Mouse (Mus musculus) MEL (cell line): ENCODE data around the gene Metap2. TPM values are rescaled to one million over a fixed set of nuclear protein-coding genes. Genes with fewer than 3 reads are reported as not detected.
A peak's percentile ranks its signal among the peaks of the same experiment; 100 is the strongest.

ENCODE experiments used
- DNase-seq: peaks from one replicate; pipeline ENCODE4 v3.0.0; 2011; ENCODE audit warnings: low read depth, low spot score
- H3K27ac ChIP-seq: 2 replicates; pipeline ENCODE4 v1.5.1; 2012; ENCODE audit warnings: low read depth, mild to moderate bottlenecking, control low read depth, low read length, moderate library complexity; ENCODE audit not compliant: control insufficient read depth
- H3K27me3 ChIP-seq, 2 experiments: fragments of 150-350 bp in 1 of 2; sonication (generic) in 1 of 2; 2 replicates each; pipeline ENCODE4 v1.6.1; 2012; ENCODE audit warnings: low read length in 2 of 2, mild to moderate bottlenecking in 2 of 2, improper control_type of control experiment in 1 of 2, moderate library complexity in 1 of 2; ENCODE audit not compliant: insufficient read depth in 2 of 2, control insufficient read depth in 1 of 2
- H3K36me3 ChIP-seq, 2 experiments: 2 replicates each; pipeline ENCODE4 v1.6.1; 2012 to 2014; ENCODE audit warnings: low read length in 2 of 2, improper control_type of control experiment in 1 of 2, inconsistent platforms in 1 of 2, mild to moderate bottlenecking in 1 of 2; ENCODE audit not compliant: insufficient read depth in 2 of 2, control insufficient read depth in 1 of 2
- H3K4me1 ChIP-seq, 2 experiments: fragments of 150-350 bp in 1 of 2; sonication (generic) in 1 of 2; 2 replicates each; pipeline ENCODE4 v1.6.1; 2012; ENCODE audit warnings: low read length in 2 of 2, improper control_type of control experiment in 1 of 2, mild to moderate bottlenecking in 1 of 2; ENCODE audit not compliant: insufficient read depth in 2 of 2, control insufficient read depth in 1 of 2
- H3K4me3 ChIP-seq, 2 experiments: fragments of 150-350 bp in 1 of 2; sonication (generic) in 1 of 2; 2 replicates each; pipeline ENCODE4 v1.5.1; 2012; ENCODE audit warnings: low read depth in 2 of 2, low read length in 2 of 2, mild to moderate bottlenecking in 2 of 2, moderate library complexity in 2 of 2, control low read depth in 1 of 2, improper control_type of control experiment in 1 of 2; ENCODE audit not compliant: control insufficient read depth in 1 of 2, insufficient read depth in 1 of 2
- H3K79me2 ChIP-seq: 2 replicates; pipeline ENCODE4 v1.6.1; 2012; ENCODE audit warnings: mild to moderate bottlenecking, low read length, moderate library complexity; ENCODE audit not compliant: control insufficient read depth, poor library complexity, insufficient read depth
- H3K9ac ChIP-seq: 2 replicates; pipeline ENCODE4 v1.6.1; 2012; ENCODE audit warnings: low read depth, mild to moderate bottlenecking, control low read depth, low read length, moderate library complexity; ENCODE audit not compliant: control insufficient read depth, poor library complexity, severe bottlenecking
- H3K9me3 ChIP-seq: fragments of 150-350 bp; sonication (generic); replicated peaks from 2 replicates; pipeline ENCODE4 v1.6.1; 2012; ENCODE audit warnings: mild to moderate bottlenecking, low read length, improper control_type of control experiment, moderate library complexity; ENCODE audit not compliant: insufficient read depth
- BHLHE40 ChIP-seq: IDR thresholded peaks from 2 replicates; pipeline ENCODE4 v1.6.1; 2012; ENCODE audit warnings: low read depth, mild to moderate bottlenecking, inconsistent platforms, low read length, improper control_type of control experiment, borderline replicate concordance
- CHD1 ChIP-seq: IDR thresholded peaks from 2 replicates; pipeline ENCODE4 v1.6.1; 2012; ENCODE audit warnings: low read depth, mild to moderate bottlenecking, inconsistent platforms, low read length, improper control_type of control experiment
- CHD2 ChIP-seq: IDR thresholded peaks from 2 replicates; pipeline ENCODE4 v1.6.1; 2011; ENCODE audit warnings: low read length, improper control_type of control experiment
- CTCF ChIP-seq, 3 experiments: IDR thresholded peaks in 2 of 3; conservative IDR thresholded peaks in 1 of 3; 2 replicates each; pipeline ENCODE4 v1.5.1; 2011 to 2012; ENCODE audit warnings: low read length in 3 of 3, low read depth in 2 of 3, mild to moderate bottlenecking in 2 of 3, improper control_type of control experiment in 1 of 3, inconsistent platforms in 1 of 3, mixed read lengths in 1 of 3, moderate library complexity in 1 of 3; ENCODE audit not compliant: control insufficient read depth in 1 of 3, insufficient read depth in 1 of 3, poor library complexity in 1 of 3, severe bottlenecking in 1 of 3
- E2F4 ChIP-seq: IDR thresholded peaks from 2 replicates; pipeline ENCODE4 v1.6.1; 2011; ENCODE audit warnings: low read depth, low read length, improper control_type of control experiment, borderline replicate concordance
- EP300 ChIP-seq, 2 experiments: IDR thresholded peaks; 2 replicates each; pipeline ENCODE4 v1.6.1; 2011; ENCODE audit warnings: improper control_type of control experiment in 2 of 2, low read length in 2 of 2, low read depth in 1 of 2, mild to moderate bottlenecking in 1 of 2
- ETS1 ChIP-seq: IDR thresholded peaks from 2 replicates; pipeline ENCODE4 v1.6.1; 2012; ENCODE audit warnings: low read depth, mild to moderate bottlenecking, inconsistent platforms, low read length, improper control_type of control experiment, moderate library complexity
- GABPA ChIP-seq: IDR thresholded peaks from 2 replicates; pipeline ENCODE4 v1.6.1; 2012; ENCODE audit warnings: low read depth, mild to moderate bottlenecking, inconsistent platforms, low read length, improper control_type of control experiment, moderate library complexity
- GATA1 ChIP-seq: IDR thresholded peaks from 2 replicates; pipeline ENCODE4 v1.6.1; 2011; ENCODE audit warnings: low read depth, low read length, improper control_type of control experiment
- HCFC1 ChIP-seq: IDR thresholded peaks from 2 replicates; pipeline ENCODE4 v1.6.1; 2012; ENCODE audit warnings: low read depth, mild to moderate bottlenecking, inconsistent platforms, low read length, improper control_type of control experiment, moderate library complexity
- MAX ChIP-seq: IDR thresholded peaks from 2 replicates; pipeline ENCODE4 v1.6.1; 2011; ENCODE audit warnings: low read length, improper control_type of control experiment
- MAZ ChIP-seq: IDR thresholded peaks from 2 replicates; pipeline ENCODE4 v1.6.1; 2012; ENCODE audit warnings: low read depth, mild to moderate bottlenecking, inconsistent platforms, low read length, improper control_type of control experiment
- MYB ChIP-seq: IDR thresholded peaks from 2 replicates; pipeline ENCODE4 v1.6.1; 2011; ENCODE audit warnings: mild to moderate bottlenecking, low read depth, low read length, improper control_type of control experiment
- MYC ChIP-seq: IDR thresholded peaks from 2 replicates; pipeline ENCODE4 v1.6.1; 2011; ENCODE audit warnings: low read depth, mild to moderate bottlenecking, low read length, improper control_type of control experiment, moderate library complexity
- NELFE ChIP-seq: IDR thresholded peaks from 2 replicates; pipeline ENCODE4 v1.6.1; 2011; ENCODE audit warnings: low read depth, low read length, improper control_type of control experiment
- NRF1 ChIP-seq: IDR thresholded peaks from 2 replicates; pipeline ENCODE4 v1.6.1; 2014; ENCODE audit warnings: low read depth, mild to moderate bottlenecking, inconsistent platforms, low read length, improper control_type of control experiment, moderate library complexity; ENCODE audit not compliant: poor library complexity, insufficient read depth, severe bottlenecking
- POLR2AphosphoS2 ChIP-seq: IDR thresholded peaks from 2 replicates; pipeline ENCODE4 v1.6.1; 2011; ENCODE audit warnings: low read length, improper control_type of control experiment
- RAD21 ChIP-seq: IDR thresholded peaks from 2 replicates; pipeline ENCODE4 v1.6.1; 2011; ENCODE audit warnings: mild to moderate bottlenecking, low read depth, low read length, improper control_type of control experiment
- SIN3A ChIP-seq: IDR thresholded peaks from 2 replicates; pipeline ENCODE4 v1.6.1; 2012; ENCODE audit warnings: low read length, improper control_type of control experiment, inconsistent platforms
- SMC3 ChIP-seq: IDR thresholded peaks from 2 replicates; pipeline ENCODE4 v1.6.1; 2011; ENCODE audit warnings: low read depth, low read length, improper control_type of control experiment
- TAL1 ChIP-seq: IDR thresholded peaks from 2 replicates; pipeline ENCODE4 v1.6.1; 2012; ENCODE audit warnings: mild to moderate bottlenecking, inconsistent platforms, low read length, moderate library complexity, mixed read lengths
- TBP ChIP-seq: IDR thresholded peaks from 2 replicates; pipeline ENCODE4 v1.8.0; 2011; ENCODE audit warnings: low read depth, low read length, improper control_type of control experiment
- TCF12 ChIP-seq: IDR thresholded peaks from 2 replicates; pipeline ENCODE4 v1.6.1; 2014; ENCODE audit warnings: low read depth, mild to moderate bottlenecking, inconsistent platforms, low read length, improper control_type of control experiment, moderate library complexity
- UBTF ChIP-seq: IDR thresholded peaks from 2 replicates; pipeline ENCODE4 v1.6.1; 2012; ENCODE audit warnings: low read depth, mild to moderate bottlenecking, inconsistent platforms, low read length, improper control_type of control experiment, moderate library complexity, borderline replicate concordance; ENCODE audit not compliant: insufficient read depth
- USF1 ChIP-seq: IDR thresholded peaks from 2 replicates; pipeline ENCODE4 v1.6.1; 2014; ENCODE audit warnings: low read depth, mild to moderate bottlenecking, inconsistent platforms, low read length, improper control_type of control experiment, moderate library complexity
- USF2 ChIP-seq, 2 experiments: IDR thresholded peaks; 2 replicates each; pipeline ENCODE4 v1.6.1; 2011 to 2012; ENCODE audit warnings: improper control_type of control experiment in 2 of 2, low read length in 2 of 2, borderline replicate concordance in 1 of 2, inconsistent platforms in 1 of 2, low read depth in 1 of 2, mild to moderate bottlenecking in 1 of 2; ENCODE audit not compliant: insufficient read depth in 1 of 2
- ZC3H11A ChIP-seq: IDR thresholded peaks from 2 replicates; pipeline ENCODE4 v1.6.1; 2012; ENCODE audit warnings: low read depth, mild to moderate bottlenecking, inconsistent platforms, low read length, improper control_type of control experiment
- ZKSCAN1 ChIP-seq: IDR thresholded peaks from 2 replicates; pipeline ENCODE4 v1.6.1; 2012; ENCODE audit warnings: low read depth, mild to moderate bottlenecking, inconsistent platforms, low read length, improper control_type of control experiment, moderate library complexity
- ZNF384 ChIP-seq: IDR thresholded peaks from 2 replicates; pipeline ENCODE4 v1.6.1; 2012; ENCODE audit warnings: low read depth, mild to moderate bottlenecking, inconsistent platforms, low read length, improper control_type of control experiment
- polyA plus RNA-seq, 2 experiments: library from polyadenylated mRNA; stranded (reverse) in 1 of 2; unstranded in 1 of 2; fragments of >175 nt in 1 of 2; fragments of >200 nt in 1 of 2; gene quantifications; 2 replicates each; pipeline versions ENCODE4 v1.2.1 to v1.2.4; 2012; ENCODE audit warnings: low replicate concordance in 2 of 2, low read depth in 1 of 2; ENCODE audit not compliant: insufficient read length in 2 of 2, insufficient read depth in 1 of 2, missing spikeins in 1 of 2
- total RNA-seq: library from RNA; depleted of rRNA; stranded (reverse); fragments of 300-350 nt; gene quantifications from 2 replicates; pipeline ENCODE4 v1.2.3, GENCODE M21; 2012

The Metap2 gene
- total and polyA plus RNA-seq, 3 experiments, result 326 to 2,567 (median 921) TPM

- no peak overlapping the region for H3K4me3 ChIP-seq
- peaks cover 0 to 5% of the 10 kb centered on the region in 2 experiments; a peak in 1 of 4 replicates for H3K36me3 ChIP-seq
- H3K9me3 ChIP-seq, result no peaks in the 10 kb centered on the region
- peaks cover 10 to 24% of the 10 kb centered on the region in 2 experiments for H3K27me3 ChIP-seq
- TF ChIP-seq E2F4 (no peak), UBTF (no peak), ZKSCAN1 (no peak), USF1 (no peak), TAL1 (no peak), GATA1 (no peak), MAZ (no peak), ZNF384 (no peak), CHD1 (no peak), HCFC1 (no peak), SIN3A (no peak), POLR2AphosphoS2 (no peak), TBP (no peak), MAX (no peak)
- TF ChIP-seq, all 39 proteins: peak for 0
- Histone ChIP-seq H3K79me2 (no peaks in the 10 kb centered on the region), H3K9ac (no peak overlapping the region), H3K4me1 (no peaks in the 10 kb centered on the region; a peak in 1 of 4 replicates), H3K27ac (no peak overlapping the region)
- DNase-seq, result no peak
These were observed 66.7 kb downstream of the Metap2 start for GRCm38 (mm10) chr10:93829898-93830831.

- Histone ChIP-seq H3K79me2 (no peaks in the 10 kb centered on the region), H3K4me1 (0 out of 4 replicates have a peak, but pooled peaks cover 0 to 3% of the 10 kb centered on the region in 2 experiments), H3K4me3 (peak overlapping the region in 1 of 2 experiments; percentile 12; a peak in 1 of 4 replicates), H3K27ac (no peak overlapping the region), H3K27me3 (no peaks in the 10 kb centered on the region; a peak in 1 of 4 replicates), H3K9ac (no peak overlapping the region), H3K36me3 (no peaks in the 10 kb centered on the region), H3K9me3 (no peaks in the 10 kb centered on the region)
- DNase-seq, result peak; percentile 85
- TF ChIP-seq NRF1 (no peak), MYC (no peak), RAD21 (no peak; the same call in none of the 2 replicates), POLR2AphosphoS2 (no peak), ZKSCAN1 (no peak), NELFE (no peak), CHD1 (no peak), SIN3A (peak; percentile 75), ZC3H11A (peak; percentile 92), EP300 (IDR thresholded peaks at IDR 0.05; ENCODE audit: low read depth in 1 of 2, low read length in 2 of 2) (no peak), GABPA (no peak), MYB (no peak), SMC3 (peak; percentile 95), ETS1 (no peak), BHLHE40 (peak; percentile 47; the same call in 1 of the 2 replicates), CHD2 (no peak), USF2 (IDR thresholded peaks at IDR 0.05; ENCODE audit: borderline replicate concordance in 1 of 2, insufficient read depth in 1 of 2, low read depth in 1 of 2, low read length in 2 of 2) (no peak), CTCF (IDR thresholded peaks at IDR 0.05 in 2 of 3, conservative IDR thresholded peaks at IDR 0.05 in 1 of 3; ENCODE audit: control insufficient read depth in 1 of 3, insufficient read depth in 1 of 3, low read depth in 2 of 3, low read length in 3 of 3, poor library complexity in 1 of 3, severe bottlenecking in 1 of 3) (peak; percentile 58 to 98 (median 91)), TCF12 (no peak), MAX (0 out of 2 replicates have a peak, but pooled peaks have one; percentile 20), TAL1 (no peak), HCFC1 (no peak), MAZ (no peak)
These were observed 78.2 kb downstream of the Metap2 start for GRCm38 (mm10) chr10:93818661-93819060.
